Mouse (Mus musculus) adrenal gland (tissue): ENCODE results near the gene Brd3os.

ENCODE experiments used
- intact Hi-C: fragments of 180-260 bp; cut with DNase I; formaldehyde crosslinking; loops from one replicate; pipeline ENCODE4 v1.15.1; 2025

Gene Brd3os

GRCm38 (mm10) chr2:27418577-27419070 is 23.5 kb upstream of the Brd3os start:
- intact Hi-C loops, result no loop called here

GRCm38 (mm10) chr2:27421293-27422068 is 20.6 kb upstream of the Brd3os start:
- intact Hi-C loops, result loop anchor here (5.0 kb wide), 1 partner anchor 79 kb away; no protein-coding TSS in a partner anchor

- intact Hi-C loops, result loop anchor here (5.0 kb wide), 1 partner anchor 81 kb away; no protein-coding TSS in a partner anchor
Observed at GRCm38 (mm10) chr2:27423596-27423995, 18.5 kb upstream of the Brd3os start.

DNA sequence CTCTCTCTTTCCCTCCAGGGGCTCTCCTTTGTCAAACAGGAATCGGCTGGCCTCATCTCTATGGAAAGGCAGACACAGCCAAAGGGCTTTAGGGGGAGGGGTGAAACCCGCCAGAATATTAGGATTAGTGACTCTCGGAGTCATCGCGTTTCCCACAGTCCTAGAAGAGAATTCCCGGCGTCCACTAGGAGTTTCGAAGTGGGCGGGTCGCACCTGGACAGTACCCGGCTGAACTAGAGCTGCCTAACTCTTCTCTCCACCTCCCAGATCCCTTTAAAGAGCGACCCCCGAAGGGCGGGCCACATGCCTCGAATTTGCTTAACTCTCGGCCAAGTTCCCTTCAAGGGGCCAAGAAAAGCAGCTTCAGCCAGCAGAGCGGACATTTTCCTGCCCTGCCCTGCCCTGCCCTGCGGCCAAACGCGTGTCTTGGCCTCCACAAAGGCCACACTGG is 16.9 kb upstream of the Brd3os start:
- intact Hi-C loops, result no loop called here

- intact Hi-C loops, result no loop called here
Observed at GRCm38 (mm10) chr2:27425751-27426405, 16.2 kb upstream of the Brd3os start.

GRCm38 (mm10) chr2:27426406-27426854 is 15.7 kb upstream of the Brd3os start:
- intact Hi-C loops, result no loop called here

GRCm38 (mm10) chr2:27426855-27427457 is 15.2 kb upstream of the Brd3os start, which contains the start of gene Vav2:
Gene Vav2 (minus strand): TSS chr2:27427033.
- intact Hi-C loops, result no loop called here

GRCm38 (mm10) chr2:27428071-27428470 is 14.1 kb upstream of the Brd3os start:
- intact Hi-C loops, result loop anchor here (2.0 kb wide), 2 partner anchors 139 to 147 kb away; no protein-coding TSS in a partner anchor

- intact Hi-C loops, result no loop called here
Observed at GRCm38 (mm10) chr2:27430621-27431020, 11.5 kb upstream of the Brd3os start.

- intact Hi-C loops, result no loop called here
Observed at GRCm38 (mm10) chr2:27432599-27432998, 9.5 kb upstream of the Brd3os start.

- intact Hi-C loops, result no loop called here
Observed at GRCm38 (mm10) chr2:27437876-27438275, 4.2 kb upstream of the Brd3os start.

GRCm38 (mm10) chr2:27438281-27438680 is 3.8 kb upstream of the Brd3os start:
- intact Hi-C loops, result no loop called here

- intact Hi-C loops, result loop anchor here (5.0 kb wide), 1 partner anchor 34 kb away; no protein-coding TSS in a partner anchor
Observed at GRCm38 (mm10) chr2:27442708-27443449, 755 bp downstream of the Brd3os start.

GRCm38 (mm10) chr2:27443450-27443708 is 1.3 kb downstream of the Brd3os start:
- intact Hi-C loops, result loop anchor here (5.0 kb wide), 1 partner anchor 34 kb away; no protein-coding TSS in a partner anchor

- intact Hi-C loops, result loop anchor here (5.0 kb wide), 1 partner anchor 71 kb away; the partner anchor contains the start of gene Wdr5
Observed at GRCm38 (mm10) chr2:27445910-27446309, 3.8 kb downstream of the Brd3os start.

- intact Hi-C loops, result loop anchor here (5.0 kb wide), 1 partner anchor 70 kb away; the partner anchor contains the start of gene Wdr5
Observed at GRCm38 (mm10) chr2:27446812-27447211, 4.7 kb downstream of the Brd3os start.

DNA sequence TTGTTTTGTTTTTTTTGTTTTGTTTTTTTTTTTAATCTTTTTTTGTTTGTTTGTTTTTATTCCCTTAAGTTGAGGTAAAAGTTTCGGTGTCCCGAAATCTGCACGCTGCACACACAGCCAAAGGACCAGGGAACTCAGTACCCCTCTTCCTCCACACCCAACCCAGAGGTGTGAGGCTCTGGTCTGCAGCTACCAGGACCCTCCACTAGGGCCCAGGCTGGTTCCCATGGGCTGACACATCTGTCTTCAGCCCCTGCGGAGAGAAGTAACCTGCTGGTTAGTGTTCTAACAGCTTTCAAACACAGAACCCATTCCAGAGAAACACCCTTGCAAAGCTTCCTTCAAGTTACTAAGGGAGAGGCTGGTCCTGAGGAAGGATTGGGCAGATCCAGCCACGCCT is 5.7 kb downstream of the Brd3os start:
- intact Hi-C loops, result loop anchor here (5.0 kb wide), 1 partner anchor 70 kb away; the partner anchor contains the start of gene Wdr5

DNA sequence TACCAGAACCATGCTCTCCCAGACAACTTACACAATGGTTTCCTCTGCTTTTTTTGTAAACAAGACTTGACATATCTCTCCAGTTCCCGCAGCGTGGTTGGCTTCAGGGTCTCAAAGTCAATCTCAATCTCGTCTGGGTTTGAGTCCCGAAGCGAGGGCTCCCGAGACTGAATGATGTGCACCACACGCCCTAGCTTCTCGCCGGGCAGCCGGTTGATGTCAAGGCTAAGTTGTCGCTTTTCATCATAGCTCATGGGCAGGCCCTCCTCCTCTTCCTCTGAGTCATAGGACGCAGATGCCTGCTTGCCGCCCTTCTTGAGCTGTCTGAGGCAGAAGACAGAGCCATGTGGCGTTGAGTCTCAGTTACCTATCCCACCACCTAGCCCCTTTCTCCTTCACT is 8.1 kb downstream of the Brd3os start:
- intact Hi-C loops, result no loop called here

- intact Hi-C loops, result no loop called here
Observed at GRCm38 (mm10) chr2:27459735-27460134, 17.6 kb downstream of the Brd3os start.

DNA sequence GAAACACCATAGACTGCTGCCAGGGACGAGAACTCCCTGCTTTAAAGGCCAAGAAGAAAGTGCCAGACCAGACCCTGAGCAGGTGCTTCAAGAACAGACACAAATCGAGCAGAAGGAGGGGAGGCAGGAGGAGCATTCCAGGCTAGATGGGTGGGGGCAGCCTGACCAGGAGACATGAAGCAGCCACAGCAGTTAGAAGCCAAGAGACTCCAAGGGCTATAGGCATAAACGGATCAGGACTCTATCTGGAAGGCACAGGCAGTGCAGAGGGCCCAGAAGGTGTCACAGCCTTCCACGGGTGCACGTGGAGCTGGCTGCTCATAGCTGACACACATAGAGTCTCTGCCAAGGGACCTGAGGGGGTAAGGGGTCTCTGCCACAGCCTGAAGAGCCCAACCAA is 18.0 kb downstream of the Brd3os start:
- intact Hi-C loops, result no loop called here

GRCm38 (mm10) chr2:27460651-27461050 is 18.5 kb downstream of the Brd3os start:
- intact Hi-C loops, result no loop called here
